Mouse (Mus musculus): ENCODE results near the gene Mien1. TPM values are rescaled to one million over a fixed set of nuclear protein-coding genes. Genes with fewer than 3 reads are reported as not detected.

Mien1 gene
- total RNA-seq, 1 experiment from 2014 or later: 30.1 TPM

GRCm38 (mm10) chr11:98394301-98394700 lies 44.5 kb downstream of the Mien1 start:
- ATAC-seq (ENCODE audit: extremely low read depth, insufficient number of reproducible peaks, low FRiP score, poor library complexity, severe bottlenecking): no peak

- no peak for ATAC-seq (ENCODE audit: extremely low read depth, insufficient number of reproducible peaks, low FRiP score, poor library complexity, severe bottlenecking)
Observed at GRCm38 (mm10) chr11:98393317-98393716, 45.5 kb downstream of the Mien1 start.

- ATAC-seq (ENCODE audit: extremely low read depth, insufficient number of reproducible peaks, low FRiP score, poor library complexity, severe bottlenecking): no peak
Observed at GRCm38 (mm10) chr11:98392645-98393044, 46.1 kb downstream of the Mien1 start.

GRCm38 (mm10) chr11:98392034-98392433 lies 46.8 kb downstream of the Mien1 start:
- no peak for ATAC-seq (ENCODE audit: extremely low read depth, insufficient number of reproducible peaks, low FRiP score, poor library complexity, severe bottlenecking)

- no peak for ATAC-seq (ENCODE audit: extremely low read depth, insufficient number of reproducible peaks, low FRiP score, poor library complexity, severe bottlenecking)
Observed at GRCm38 (mm10) chr11:98390141-98390540, 48.6 kb downstream of the Mien1 start.

GRCm38 (mm10) chr11:98389221-98389780 lies 49.5 kb downstream of the Mien1 start:
- no peak for ATAC-seq (ENCODE audit: extremely low read depth, insufficient number of reproducible peaks, low FRiP score, poor library complexity, severe bottlenecking)

GRCm38 (mm10) chr11:98388282-98388681 lies 50.5 kb downstream of the Mien1 start:
- no peak for ATAC-seq (ENCODE audit: extremely low read depth, insufficient number of reproducible peaks, low FRiP score, poor library complexity, severe bottlenecking)

Other genes starting within 250 kb of the Mien1 start
- 52.8 and 56.1 TPM in 2 replicates for gene Med1, start 245.7 kb downstream of the Mien1 start, total RNA-seq (2017)
- 134 and 140 TPM in 2 replicates for gene Cdk12, start 235.9 kb downstream of the Mien1 start, total RNA-seq (2017)
- not detected in 2 replicates for gene Neurod2, start 109.3 kb downstream of the Mien1 start, total RNA-seq (2017)
- gene Ppp1r1b, start 90.6 kb downstream of the Mien1 start, total RNA-seq (2017): not detected in 2 replicates
- gene Stard3, start 80.6 kb downstream of the Mien1 start, total RNA-seq (2017): 36.2 and 47.1 TPM in 2 replicates
- gene Tcap, start 55.2 kb downstream of the Mien1 start, total RNA-seq (2017): not detected in 2 replicates
- not detected in 2 replicates for gene Pnmt, start 52.5 kb downstream of the Mien1 start, total RNA-seq (2017)
- 1.6 and 3.1 TPM in 2 replicates for gene Pgap3, start 38.5 kb downstream of the Mien1 start, total RNA-seq (2017)
- gene Erbb2, start 26.5 kb downstream of the Mien1 start, total RNA-seq (2017): 0.23 TPM in 1 of 2 replicates, not detected in the other
- gene Grb7, start 7.4 kb upstream of the Mien1 start, total RNA-seq (2017): 0.98 and 1.7 TPM in 2 replicates
- gene Ikzf3, start 107.0 kb upstream of the Mien1 start, total RNA-seq (2017): 315 and 346 TPM in 2 replicates
- 2.4 and 7.5 TPM in 2 replicates for gene Zpbp2, start 112.1 kb upstream of the Mien1 start, total RNA-seq (2017)
- 18.6 and 23.8 TPM in 2 replicates for gene Ormdl3, start 148.4 kb upstream of the Mien1 start, total RNA-seq (2017)
- gene Lrrc3c, start 159.3 kb upstream of the Mien1 start, total RNA-seq (2017): not detected in 2 replicates
- gene Gm12355, start 186.7 kb upstream of the Mien1 start, total RNA-seq (2017): not detected in 2 replicates
- not detected in 2 replicates for gene Gsdma3, start 187.4 kb upstream of the Mien1 start, total RNA-seq (2017)
- not detected in 2 replicates for gene Gsdma2, start 207.8 kb upstream of the Mien1 start, total RNA-seq (2017)
- gene Gsdma, start 225.4 kb upstream of the Mien1 start, total RNA-seq (2017): not detected in 2 replicates
- gene Psmd3, start 243.6 kb upstream of the Mien1 start, total RNA-seq (2017): 33.2 and 37.8 TPM in 2 replicates